Mouse (Mus musculus) G1E (cell line): ENCODE results near the gene Gmnn. TPM values are rescaled to one million over a fixed set of nuclear protein-coding genes. Genes with fewer than 3 reads are reported as not detected.

Experiments
- ATAC-seq: 2 replicates; pipeline ENCODE4 v1.8.0; 2016; ENCODE audit warnings: mild to moderate bottlenecking; ENCODE audit not compliant: insufficient number of reproducible peaks, poor library complexity, low FRiP score, severe bottlenecking; ENCODE audit errors: extremely low read depth
- DNase-seq: peaks from one replicate; pipeline ENCODE4 v3.0.0; 2012; ENCODE audit warnings: low spot score
- H3K27me3 ChIP-seq: 2 replicates; pipeline ENCODE4 v1.6.1; 2012; ENCODE audit warnings: mild to moderate bottlenecking, low read length, inconsistent platforms; ENCODE audit not compliant: insufficient read depth
- H3K36me3 ChIP-seq: replicated peaks from 2 replicates; pipeline ENCODE3; 2012; ENCODE audit warnings: mild to moderate bottlenecking, inconsistent platforms
- H3K4me1 ChIP-seq: 2 replicates; pipeline ENCODE4 v1.6.1; 2012; ENCODE audit warnings: low read depth, low read length, inconsistent platforms, mixed read lengths; ENCODE audit not compliant: insufficient read depth
- H3K4me3 ChIP-seq: 2 replicates; pipeline ENCODE4 v1.5.1; 2012; ENCODE audit warnings: low read depth, mild to moderate bottlenecking, inconsistent platforms, low read length, moderate library complexity, mixed read lengths
- H3K9me3 ChIP-seq: replicated peaks from 2 replicates; pipeline ENCODE4 v1.6.1; 2012; ENCODE audit warnings: inconsistent platforms
- CTCF ChIP-seq: IDR thresholded peaks from 2 replicates; pipeline ENCODE4 v1.5.1; 2012; ENCODE audit warnings: low read depth, low read length, inconsistent platforms, mixed read lengths
- GATA1 ChIP-seq: IDR thresholded peaks from 2 replicates; pipeline ENCODE4 v1.6.1; 2012; ENCODE audit warnings: borderline replicate concordance, low read length, inconsistent platforms, mixed read lengths
- GATA2 ChIP-seq: IDR thresholded peaks from 2 replicates; pipeline ENCODE4 v1.6.1; 2012; ENCODE audit warnings: low read depth, low read length, inconsistent platforms, borderline replicate concordance
- POLR2AphosphoS5 ChIP-seq: IDR thresholded peaks from 2 replicates; pipeline ENCODE4 v1.6.1; 2012; ENCODE audit warnings: low read depth, low read length, inconsistent platforms; ENCODE audit not compliant: insufficient replicate concordance
- TAL1 ChIP-seq: conservative IDR thresholded peaks from 2 replicates; pipeline ENCODE4 v1.6.1; 2012; ENCODE audit warnings: low read depth, low read length, inconsistent platforms, mixed read lengths
- polyA plus RNA-seq: library from polyadenylated mRNA; stranded (reverse); fragments of >175 nt; gene quantifications from 2 replicates; pipeline ENCODE4 v1.2.3, GENCODE M21; 2012
- total RNA-seq, 2 experiments: library from RNA; stranded (forward) in 1 of 2; stranded (reverse) in 1 of 2; fragments of 200-1000 nt in 1 of 2; fragments of >200 nt in 1 of 2; fragmentation: Nextera tagmentation in 1 of 2; gene quantifications; 2 replicates each; pipeline ENCODE4 v1.2.3; 2014 to 2017

The Gmnn gene
- total and polyA plus RNA-seq, 3 experiments, result 18.8 to 295 (median 57.2) TPM

GRCm38 (mm10) chr13:24713434-24714000, 48.2 kb downstream of the Gmnn start:
- Histone ChIP-seq H3K27me3 (peaks cover 44% of the 10 kb centered on the region), H3K4me3 (peak overlapping the region; percentile 53; the same call in 1 of the 2 replicates), H3K4me1 (peaks cover 7% of the 10 kb centered on the region), H3K9me3 (no peaks in the 10 kb centered on the region), H3K36me3 (no peaks in the 10 kb centered on the region)
- DNase-seq (peak; percentile 58), ATAC-seq (peak; percentile 79)
- TF ChIP-seq POLR2AphosphoS5 (no peak), TAL1 (no peak), GATA2 (no peak), CTCF (peak; percentile 79)

DNA sequence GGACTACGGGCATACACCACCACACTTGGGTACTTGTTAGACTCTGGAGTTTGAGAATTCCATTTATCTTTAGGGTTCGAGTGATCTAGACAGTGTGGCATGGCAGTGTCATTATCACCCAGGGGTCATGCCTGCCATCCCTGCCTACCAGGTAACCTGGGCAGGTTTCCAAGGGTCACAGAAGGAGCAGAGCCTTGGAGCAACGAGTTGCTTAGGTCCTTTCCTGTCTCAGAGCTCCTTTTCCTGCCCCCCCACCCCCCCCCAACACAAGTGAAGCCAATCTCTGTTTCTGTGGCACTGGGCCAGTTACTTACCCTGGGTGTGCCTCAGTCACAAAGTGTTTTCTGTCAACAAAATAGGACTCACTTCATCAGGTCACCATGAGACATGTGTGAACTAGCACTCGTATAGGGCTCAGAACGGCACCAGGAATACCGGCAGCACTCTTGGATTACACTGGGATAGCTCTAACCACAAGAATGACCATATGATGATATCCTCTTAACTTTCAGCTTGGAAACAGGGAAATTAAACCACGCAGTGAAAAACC, 49.1 kb downstream of the Gmnn start:
- H3K4me1 ChIP-seq, result peaks cover 7% of the 10 kb centered on the region
- H3K36me3 ChIP-seq, result no peaks in the 10 kb centered on the region
- ATAC-seq, result no peak
- peaks cover 40% of the 10 kb centered on the region for H3K27me3 ChIP-seq
- no peak overlapping the region for H3K4me3 ChIP-seq
- no peak for DNase-seq
- H3K9me3 ChIP-seq, result no peaks in the 10 kb centered on the region
- no peak for TF ChIP-seq TAL1

DNA sequence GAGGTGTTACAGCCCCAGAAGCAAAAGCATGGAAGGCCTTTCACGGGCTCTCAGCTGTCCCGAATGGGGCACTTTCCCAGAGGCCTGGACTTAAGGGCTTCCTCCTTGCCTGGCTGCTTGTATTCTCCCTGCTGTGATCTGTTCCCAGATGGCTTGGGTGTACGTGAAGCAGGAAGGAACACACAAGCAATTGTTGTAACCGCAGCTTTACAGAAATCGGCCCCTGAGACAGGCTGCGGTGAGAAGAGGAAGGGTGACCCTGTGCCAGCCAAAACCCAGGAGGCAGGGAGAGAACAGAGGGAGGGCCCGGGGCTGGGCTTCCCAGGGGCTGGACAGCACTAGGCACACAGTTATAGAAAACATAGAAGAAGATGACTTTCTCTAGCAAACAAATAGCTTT, 50.8 kb downstream of the Gmnn start:
- no peaks in the 10 kb centered on the region for H3K36me3 ChIP-seq

DNA sequence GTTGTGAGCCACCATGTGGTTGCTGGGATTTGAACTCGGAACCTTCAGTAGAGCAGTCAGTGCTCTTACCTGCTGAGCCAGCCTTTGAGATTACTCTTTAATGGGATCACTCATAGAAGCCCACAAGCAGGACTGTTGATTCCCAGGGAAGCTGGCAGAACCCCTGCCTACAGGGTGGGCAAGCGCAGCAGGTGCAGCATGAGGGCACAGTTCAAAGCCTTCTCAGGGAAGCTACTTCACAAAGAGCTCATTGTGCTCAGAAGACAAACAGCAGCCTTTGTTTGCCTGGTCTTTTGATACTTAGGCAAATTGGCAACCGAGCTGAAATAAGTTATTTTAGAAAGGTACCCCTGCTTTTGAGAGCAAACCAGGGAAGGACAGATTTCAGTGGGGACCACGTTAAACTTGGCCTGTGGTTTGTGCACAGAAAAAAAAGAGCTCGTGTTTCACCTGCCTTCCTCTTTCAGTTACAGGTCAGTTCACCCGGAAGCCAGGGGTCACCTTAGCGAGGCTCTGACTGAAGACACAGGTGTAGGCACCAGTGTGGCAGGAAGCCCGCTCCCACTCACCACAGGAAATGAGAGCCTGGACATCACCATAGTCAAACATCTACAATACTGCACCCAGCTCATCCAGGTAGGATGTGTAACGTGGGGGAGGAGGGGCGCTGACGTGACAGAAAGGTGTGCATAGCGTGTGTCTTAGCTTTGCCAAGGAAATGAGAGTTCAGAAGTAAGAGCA, 51.9 kb downstream of the Gmnn start:
- no peaks in the 10 kb centered on the region for H3K9me3 ChIP-seq
- H3K36me3 ChIP-seq, result no peaks in the 10 kb centered on the region
- H3K4me3 ChIP-seq, result no peak overlapping the region
- H3K4me1 ChIP-seq, result peaks cover 7% of the 10 kb centered on the region
- TF ChIP-seq CTCF, result no peak
- DNase-seq (no peak), ATAC-seq (no peak)
- H3K27me3 ChIP-seq, result peaks cover 27% of the 10 kb centered on the region

More for the DNA sequence above, 50.8 kb downstream of the Gmnn start:
- Histone ChIP-seq H3K4me1 (peaks cover 7% of the 10 kb centered on the region), H3K4me3 (no peak overlapping the region), H3K27me3 (peaks cover 35% of the 10 kb centered on the region), H3K9me3 (no peaks in the 10 kb centered on the region)
- TF ChIP-seq CTCF (no peak), GATA1 (no peak)
- no peak for ATAC-seq
- no peak for DNase-seq

DNA sequence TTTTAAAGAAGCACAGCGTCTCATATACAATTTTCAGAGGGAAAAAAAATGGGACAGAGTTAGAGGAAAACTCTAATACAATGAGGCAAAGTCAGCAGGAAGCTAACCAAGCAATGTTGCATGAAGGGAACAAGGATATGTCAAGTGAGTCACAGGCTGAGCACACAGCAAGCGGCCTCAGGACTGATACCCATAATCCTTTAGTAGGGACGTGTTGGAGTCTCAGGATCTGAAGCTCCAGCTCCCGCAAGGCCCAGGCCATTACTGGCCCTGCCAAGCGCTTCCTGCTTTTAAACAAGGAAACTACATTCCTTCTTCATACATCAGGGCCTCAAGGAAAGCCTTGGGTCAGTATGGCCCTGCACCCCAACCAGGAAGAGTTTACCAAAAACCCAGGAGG, 59.6 kb downstream of the Gmnn start:
- no peak for DNase-seq
- Histone ChIP-seq H3K9me3 (no peaks in the 10 kb centered on the region), H3K4me3 (no peak overlapping the region), H3K27me3 (peaks cover 7% of the 10 kb centered on the region), H3K36me3 (no peaks in the 10 kb centered on the region), H3K4me1 (no peaks in the 10 kb centered on the region)
- TF ChIP-seq GATA2 (no peak), TAL1 (no peak), POLR2AphosphoS5 (no peak), GATA1 (no peak), CTCF (no peak)
- no peak for ATAC-seq

Other genes starting within 250 kb of the Gmnn start
- gene Ripor2, start 179.7 kb downstream of the Gmnn start, total RNA-seq (2014; fragmentation: Nextera tagmentation), result not detected in 2 replicates
- gene Ripor2, start 179.7 kb downstream of the Gmnn start, total RNA-seq (2017), result 0.27 and 0.35 TPM in 2 replicates
- gene Ripor2, start 179.7 kb downstream of the Gmnn start, polyA plus RNA-seq, result 0.09 TPM in 1 of 2 replicates, not detected in the other
- gene Armh2, start 20.7 kb downstream of the Gmnn start, total RNA-seq (2014; fragmentation: Nextera tagmentation), result not detected in 2 replicates
- 0.22 and 0.23 TPM in 2 replicates for gene Armh2, start 20.7 kb downstream of the Gmnn start, total RNA-seq (2017)
- gene Armh2, start 20.7 kb downstream of the Gmnn start, polyA plus RNA-seq, result not detected in 2 replicates
- 121 and 168 TPM in 2 replicates for gene BC005537, start 39.7 kb upstream of the Gmnn start, total RNA-seq (2014; fragmentation: Nextera tagmentation)
- 47.1 and 51.4 TPM in 2 replicates for gene BC005537, start 39.7 kb upstream of the Gmnn start, total RNA-seq (2017)
- gene BC005537, start 39.7 kb upstream of the Gmnn start, polyA plus RNA-seq, result 61.7 and 75.4 TPM in 2 replicates
- 134 TPM in 2 replicates for gene Acot13, start 69.6 kb upstream of the Gmnn start, total RNA-seq (2014; fragmentation: Nextera tagmentation)
- gene Acot13, start 69.6 kb upstream of the Gmnn start, total RNA-seq (2017), result 105 and 110 TPM in 2 replicates
- 59.2 and 59.6 TPM in 2 replicates for gene Acot13, start 69.6 kb upstream of the Gmnn start, polyA plus RNA-seq
- 84.6 and 95.5 TPM in 2 replicates for gene Tdp2, start 69.8 kb upstream of the Gmnn start, total RNA-seq (2014; fragmentation: Nextera tagmentation)
- gene Tdp2, start 69.8 kb upstream of the Gmnn start, total RNA-seq (2017), result 88.5 and 89.3 TPM in 2 replicates
- gene Tdp2, start 69.8 kb upstream of the Gmnn start, polyA plus RNA-seq, result 49.6 and 77.6 TPM in 2 replicates
- 0.19 TPM in 1 of 2 replicates, not detected in the other for gene D130043K22Rik, start 83.2 kb upstream of the Gmnn start, total RNA-seq (2014; fragmentation: Nextera tagmentation)
- under 0.01 and 0.55 TPM in 2 replicates for gene D130043K22Rik, start 83.2 kb upstream of the Gmnn start, total RNA-seq (2017)
- not detected in 2 replicates for gene D130043K22Rik, start 83.2 kb upstream of the Gmnn start, polyA plus RNA-seq
- not detected in 2 replicates for gene Aldh5a1, start 175.7 kb upstream of the Gmnn start, total RNA-seq (2014; fragmentation: Nextera tagmentation)
- gene Aldh5a1, start 175.7 kb upstream of the Gmnn start, total RNA-seq (2017), result 0.05 and 0.06 TPM in 2 replicates
- gene Aldh5a1, start 175.7 kb upstream of the Gmnn start, polyA plus RNA-seq, result not detected in 2 replicates
- gene Gpld1, start 181.2 kb upstream of the Gmnn start, total RNA-seq (2014; fragmentation: Nextera tagmentation), result not detected in 2 replicates
- 0.22 and 0.23 TPM in 2 replicates for gene Gpld1, start 181.2 kb upstream of the Gmnn start, total RNA-seq (2017)
- 0.01 and 0.02 TPM in 2 replicates for gene Gpld1, start 181.2 kb upstream of the Gmnn start, polyA plus RNA-seq